Mouse (Mus musculus) left cerebral cortex, adult 6 months (tissue): ENCODE measurements around the gene Fabp6. TPM values are rescaled to one million over a fixed set of nuclear protein-coding genes. Genes with fewer than 3 reads are reported as not detected.

Experiments
- long read RNA-seq, 2 experiments: library from polyadenylated mRNA; unstranded; transcript quantifications; one replicate each; pipeline ENCODE4 v2.0.0; 2019 to 2020
- polyA plus RNA-seq: library from polyadenylated mRNA; unstranded; fragments of <200 nt; fragmentation: Nextera tagmentation; gene quantifications from 2 replicates; pipeline ENCODE4 v1.2.3, GENCODE M21; 2021

The Fabp6 gene
- polyA plus RNA-seq = not detected in 2 replicates
- long read RNA-seq, experiment 1 = 0 reads
- long read RNA-seq, experiment 2 = 0 reads

DNA sequence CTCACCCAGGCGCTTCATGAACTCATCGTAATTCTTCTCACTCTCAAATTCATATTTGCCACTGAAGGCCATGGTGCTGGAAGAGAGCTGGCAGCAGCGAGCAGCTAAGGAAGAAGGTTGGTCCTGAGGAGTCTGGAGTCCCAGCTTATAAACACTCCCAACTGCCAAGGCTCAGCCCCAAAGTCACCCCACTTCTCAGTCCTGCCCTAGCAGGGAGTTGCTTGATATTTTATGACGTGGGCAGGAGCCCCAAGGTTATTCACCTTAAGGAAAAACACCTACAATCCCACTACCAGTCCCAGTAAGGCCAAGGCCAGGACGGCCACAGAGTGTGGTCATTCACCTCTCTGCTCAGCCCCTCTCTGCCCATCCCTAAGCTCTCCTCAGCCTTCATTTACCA lies at the start of gene Fabp6:
Gene Fabp6 (minus strand): TSS at position 101 of the 400 bp plus-strand sequence.

DNA sequence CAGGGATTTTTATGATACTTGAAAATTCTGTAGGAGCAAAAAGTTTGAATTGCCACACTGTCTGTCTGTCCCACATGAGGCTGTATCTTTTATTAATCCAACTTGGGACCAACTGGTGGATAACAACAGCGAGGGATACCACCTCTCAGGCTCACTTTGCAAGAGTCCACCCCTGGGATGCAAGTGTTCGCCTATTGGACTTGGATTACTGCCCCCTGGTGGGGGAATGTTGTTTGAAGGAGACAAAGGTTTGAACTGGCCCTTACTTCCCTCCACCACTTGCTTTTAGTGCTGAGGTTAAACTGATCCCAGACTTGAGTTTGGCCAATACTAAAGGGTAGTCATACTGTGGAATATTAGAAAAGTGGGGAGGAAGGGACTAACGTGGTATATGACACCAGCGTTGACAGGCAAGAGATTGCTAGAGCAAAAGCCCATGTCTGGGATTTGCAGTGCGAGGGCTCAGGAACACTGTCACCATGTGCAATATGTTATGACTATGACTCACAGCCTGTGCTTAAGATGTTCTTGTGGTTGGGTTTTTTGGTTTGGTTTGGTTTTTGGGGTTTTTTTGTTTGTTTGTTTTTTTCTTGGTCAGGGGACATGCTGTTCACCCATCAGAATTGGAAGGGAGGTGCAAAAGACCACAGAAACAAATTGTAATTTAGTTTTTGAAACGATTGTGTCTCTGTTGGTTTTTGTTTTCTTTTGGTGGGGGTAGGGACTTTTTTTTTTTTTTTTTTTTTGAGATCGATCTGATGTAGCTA lies 14.8 kb downstream of the Fabp6 start, which contains the start of gene 4933415A04Rik:
Gene 4933415A04Rik (plus strand): TSS at position 717 of the 767 bp plus-strand sequence.

Other genes starting within 250 kb of the Fabp6 start
- 238 and 290 TPM in 2 replicates for gene Pttg1, start 175.3 kb downstream of the Fabp6 start, polyA plus RNA-seq
- gene Slu7, start 167.8 kb downstream of the Fabp6 start, polyA plus RNA-seq = 35.9 and 61.4 TPM in 2 replicates
- gene C1qtnf2, start 127.3 kb downstream of the Fabp6 start, polyA plus RNA-seq = 2.8 and 2.9 TPM in 2 replicates
- 1.1 and 1.6 TPM in 2 replicates for gene Ccnjl, start 72.8 kb downstream of the Fabp6 start, polyA plus RNA-seq
- 1.2 and 1.8 TPM in 2 replicates for gene 4933415A04Rik, start 14.5 kb downstream of the Fabp6 start, polyA plus RNA-seq
- 7.4 and 10.2 TPM in 2 replicates for gene Pwwp2a, start 80.5 kb upstream of the Fabp6 start, polyA plus RNA-seq
- gene Ttc1, start 146.5 kb upstream of the Fabp6 start, polyA plus RNA-seq = 94.1 and 118 TPM in 2 replicates